Mouse (Mus musculus) E14TG2a.4 (cell line): ENCODE measurements around the gene Ica1.

ENCODE experiments used
- CTCF ChIP-seq: conservative IDR thresholded peaks from 2 replicates; pipeline ENCODE4 v1.5.1; 2014; ENCODE audit warnings: low read length
- NANOG ChIP-seq: IDR thresholded peaks from 2 replicates; pipeline ENCODE4 v1.6.1; 2014; ENCODE audit warnings: borderline replicate concordance, low read length, mixed read lengths

GRCm38 (mm10) chr6:8690441-8690840 is 87.8 kb downstream of the Ica1 start:
- TF ChIP-seq CTCF (no peak), NANOG (no peak)
